Mouse (Mus musculus) thymus, adult 2 months (tissue): ENCODE results near the gene Prdm8. TPM values are rescaled to one million over a fixed set of nuclear protein-coding genes. Genes with fewer than 3 reads are reported as not detected.

ENCODE experiments used
- DNase-seq: peaks from one replicate; pipeline ENCODE4 v3.0.0; 2021
- H3K27ac ChIP-seq: fragments of 200-500 bp; 2 replicates; pipeline ENCODE4 v1.5.1; 2012; ENCODE audit warnings: low read length, control low read depth; ENCODE audit not compliant: control insufficient read depth, insufficient read depth
- H3K27me3 ChIP-seq: fragments of 200-500 bp; 2 replicates; pipeline ENCODE4 v1.6.1; 2012; ENCODE audit warnings: mild to moderate bottlenecking, low read length, moderate library complexity, mixed read lengths; ENCODE audit not compliant: control insufficient read depth, insufficient read depth
- H3K36me3 ChIP-seq: fragments of 200-500 bp; 2 replicates; pipeline ENCODE4 v1.6.1; 2012; ENCODE audit warnings: mild to moderate bottlenecking, low read length, moderate library complexity; ENCODE audit not compliant: control insufficient read depth, insufficient read depth
- H3K4me1 ChIP-seq: fragments of 200-500 bp; replicated peaks from 2 replicates; pipeline ENCODE4 v1.6.1; 2012; ENCODE audit warnings: low read length; ENCODE audit not compliant: control insufficient read depth, insufficient read depth
- H3K4me3 ChIP-seq: fragments of 200-500 bp; 2 replicates; pipeline ENCODE4 v1.5.1; 2012; ENCODE audit warnings: mild to moderate bottlenecking, low read length, control low read depth, moderate library complexity; ENCODE audit not compliant: control insufficient read depth, insufficient read depth
- CTCF ChIP-seq: fragments of 200-500 bp; IDR thresholded peaks from 2 replicates; pipeline ENCODE4 v1.5.1; 2012; ENCODE audit warnings: mild to moderate bottlenecking, control low read depth, low read length, moderate library complexity, borderline replicate concordance; ENCODE audit not compliant: control insufficient read depth, poor library complexity, insufficient read depth; ENCODE audit errors: extremely low read depth
- POLR2A ChIP-seq: fragments of 200-500 bp; IDR thresholded peaks from 2 replicates; pipeline ENCODE4 v1.6.1; 2012; ENCODE audit warnings: mild to moderate bottlenecking, low read length, control low read depth, moderate library complexity; ENCODE audit not compliant: control insufficient read depth, poor library complexity, insufficient read depth; ENCODE audit errors: extremely low read depth
- WGBS: fragments of 180-500 bp; shearing (Covaris S2); methylation state at CpG from one replicate; pipeline ENCODE4 v1.1.7; 2018; 5-methylcytosine and 5-hydroxymethylcytosine counted together
- polyA plus RNA-seq: library from polyadenylated mRNA; depleted of rRNA; stranded (reverse); fragments of >200 nt; gene quantifications from 2 replicates; pipeline ENCODE4 v1.2.3, GENCODE M21; 2012

Gene Prdm8
- polyA plus RNA-seq, 1 experiment: 0.09 TPM

DNA sequence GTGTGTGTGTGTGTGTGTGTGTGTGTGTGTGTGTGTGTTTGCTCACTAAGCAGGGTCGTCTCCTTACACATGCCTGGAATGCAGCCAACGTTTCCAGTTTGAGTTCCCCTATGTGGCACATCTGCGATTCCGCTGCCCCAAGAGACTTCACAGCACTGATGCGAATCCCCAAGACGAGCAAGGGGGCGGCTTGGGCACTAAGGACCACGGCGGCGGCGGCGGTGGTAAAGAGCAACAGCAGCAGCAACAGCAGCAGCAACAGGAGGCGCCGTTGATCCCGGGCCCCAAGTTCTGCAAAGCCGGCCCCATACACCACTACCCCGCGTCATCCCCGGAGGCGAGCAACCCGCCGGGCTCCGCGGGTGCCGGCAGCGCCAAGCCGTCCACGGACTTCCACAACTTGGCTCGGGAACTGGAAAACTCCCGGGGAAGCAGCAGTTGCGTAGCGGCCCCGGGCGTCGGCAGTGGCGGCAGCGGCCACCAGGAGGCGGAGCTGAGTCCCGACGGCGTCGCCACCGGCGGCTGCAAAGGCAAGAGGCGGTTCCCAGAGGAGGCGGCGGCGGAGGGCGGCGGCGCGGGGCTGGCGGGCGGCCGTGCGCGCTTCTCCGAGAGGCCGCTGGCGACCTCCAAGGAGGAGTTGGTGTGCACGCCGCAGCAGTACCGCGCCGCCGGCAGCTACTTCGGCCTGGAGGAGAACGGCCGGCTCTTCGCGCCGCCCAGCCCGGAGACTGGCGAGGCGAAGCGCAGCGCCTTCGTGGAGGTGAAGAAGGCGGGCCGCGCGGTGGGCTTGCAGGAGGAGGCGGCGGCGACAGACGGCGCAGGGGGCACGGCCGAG, 18.2 kb downstream of the Prdm8 start:
- H3K27ac ChIP-seq: no peak overlapping the region
- DNase-seq: peak; percentile 71
- no peaks in the 10 kb centered on the region for H3K36me3 ChIP-seq
- WGBS: 1% methylated on average over 89 of the region's 89 CpGs
- no peak for TF ChIP-seq POLR2A
- TF ChIP-seq CTCF: peak; percentile 99
- peaks cover 13% of the 10 kb centered on the region for H3K4me1 ChIP-seq
- peak overlapping the region; percentile 44 for H3K4me3 ChIP-seq
- H3K27me3 ChIP-seq: peaks cover 51% of the 10 kb centered on the region

DNA sequence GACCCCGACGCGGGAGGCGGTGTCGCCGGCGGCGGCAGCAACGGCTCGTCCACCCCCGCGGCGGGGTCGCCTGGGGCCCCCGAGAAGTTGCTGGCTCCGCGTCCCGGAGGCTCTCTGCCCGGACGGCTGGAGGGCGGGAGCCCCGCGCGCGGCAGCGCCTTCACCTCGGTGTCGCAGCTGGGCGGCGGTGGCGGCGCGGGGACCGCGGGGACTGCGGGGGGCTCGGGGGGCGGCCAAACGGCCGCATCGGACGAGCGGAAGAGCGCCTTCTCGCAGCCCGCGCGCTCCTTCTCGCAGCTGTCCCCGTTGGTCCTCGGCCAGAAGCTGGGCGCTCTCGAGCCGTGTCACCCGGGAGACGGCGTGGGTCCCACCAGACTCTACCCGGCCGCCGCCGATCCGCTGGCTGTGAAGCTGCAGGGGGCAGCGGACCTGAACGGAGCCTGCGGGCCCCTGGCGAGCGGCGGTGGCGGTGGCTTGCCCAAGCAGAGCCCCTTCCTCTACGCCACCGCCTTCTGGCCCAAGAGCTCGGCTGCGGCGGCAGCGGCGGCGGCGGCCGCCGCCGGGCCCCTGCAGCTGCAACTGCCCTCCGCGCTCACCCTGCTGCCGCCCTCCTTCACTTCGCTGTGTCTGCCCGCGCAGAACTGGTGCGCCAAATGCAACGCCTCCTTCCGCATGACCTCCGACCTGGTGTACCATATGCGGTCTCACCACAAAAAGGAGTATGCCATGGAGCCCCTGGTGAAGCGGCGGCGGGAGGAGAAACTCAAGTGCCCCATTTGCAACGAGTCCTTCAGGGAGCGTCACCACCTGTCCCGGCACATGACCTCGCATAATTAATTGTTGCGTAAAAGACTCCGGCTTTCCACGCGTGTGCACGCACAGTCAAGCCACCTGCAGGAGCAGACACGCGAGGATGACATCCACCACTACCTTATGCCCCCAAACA, 19.1 kb downstream of the Prdm8 start:
- 1% methylated on average over 95 of the region's 106 CpGs for WGBS
- TF ChIP-seq POLR2A (no peak), CTCF (no peak)
- DNase-seq: no peak

DNA sequence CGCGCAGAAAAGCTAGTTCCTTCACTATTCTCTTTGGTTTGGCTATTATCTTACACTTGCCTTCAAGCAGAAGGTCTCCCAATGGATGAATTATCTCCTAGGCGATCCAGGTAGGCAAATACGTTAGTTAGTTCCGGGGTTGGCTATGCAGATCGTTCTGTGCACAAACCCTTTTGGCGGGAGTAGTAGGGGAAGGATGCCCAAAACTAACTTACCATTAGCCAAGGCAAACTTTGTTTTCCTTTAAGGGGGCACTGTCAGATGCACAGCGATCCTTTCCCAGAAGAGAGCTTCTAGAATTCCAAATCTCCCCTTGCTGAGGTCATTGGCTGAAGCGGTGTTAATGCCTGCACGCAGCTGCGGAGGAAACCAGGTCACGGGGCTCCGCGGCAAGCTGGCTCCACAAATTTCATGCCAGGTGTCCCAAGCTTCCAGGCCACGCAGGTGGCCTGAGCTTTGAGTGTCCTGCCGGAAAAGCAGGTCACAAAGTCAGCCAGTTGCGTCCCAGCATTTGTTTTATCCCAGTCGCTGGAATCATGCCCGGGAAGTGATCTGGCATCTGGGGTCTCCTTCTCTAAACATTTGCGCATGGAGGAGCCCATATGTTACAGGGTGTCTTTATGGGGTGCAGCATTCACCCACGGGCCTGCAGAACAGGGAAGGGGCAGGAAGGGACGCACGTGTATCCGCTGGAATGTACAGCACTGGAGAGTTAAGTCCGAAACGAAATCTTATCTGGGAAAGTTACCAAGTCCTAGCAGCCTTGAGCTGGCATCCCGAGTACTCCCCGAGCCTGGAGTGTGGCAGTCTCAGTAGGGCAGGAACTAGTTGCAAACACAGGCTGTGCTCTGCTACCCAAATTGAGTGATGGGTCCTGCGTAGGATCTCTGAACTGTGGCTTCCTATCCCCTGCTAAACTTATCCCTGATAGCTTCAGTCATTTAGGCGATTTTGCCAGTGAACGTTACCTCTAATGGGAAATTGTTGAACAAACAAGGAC, 22.5 kb downstream of the Prdm8 start:
- H3K4me3 ChIP-seq: no peak overlapping the region
- peaks cover 24% of the 10 kb centered on the region for H3K27me3 ChIP-seq
- no peak overlapping the region for H3K27ac ChIP-seq
- no peaks in the 10 kb centered on the region for H3K36me3 ChIP-seq
- 12% methylated on average over 31 of the region's 31 CpGs for WGBS
- peaks cover 13% of the 10 kb centered on the region for H3K4me1 ChIP-seq
- TF ChIP-seq POLR2A: no peak
- DNase-seq: no peak

More for the DNA sequence above, 19.1 kb downstream of the Prdm8 start:
- no peak overlapping the region for H3K27ac ChIP-seq
- H3K4me3 ChIP-seq: peak overlapping the region; percentile 44
- H3K27me3 ChIP-seq: peaks cover 47% of the 10 kb centered on the region
- H3K36me3 ChIP-seq: no peaks in the 10 kb centered on the region
- H3K4me1 ChIP-seq: peaks cover 13% of the 10 kb centered on the region

DNA sequence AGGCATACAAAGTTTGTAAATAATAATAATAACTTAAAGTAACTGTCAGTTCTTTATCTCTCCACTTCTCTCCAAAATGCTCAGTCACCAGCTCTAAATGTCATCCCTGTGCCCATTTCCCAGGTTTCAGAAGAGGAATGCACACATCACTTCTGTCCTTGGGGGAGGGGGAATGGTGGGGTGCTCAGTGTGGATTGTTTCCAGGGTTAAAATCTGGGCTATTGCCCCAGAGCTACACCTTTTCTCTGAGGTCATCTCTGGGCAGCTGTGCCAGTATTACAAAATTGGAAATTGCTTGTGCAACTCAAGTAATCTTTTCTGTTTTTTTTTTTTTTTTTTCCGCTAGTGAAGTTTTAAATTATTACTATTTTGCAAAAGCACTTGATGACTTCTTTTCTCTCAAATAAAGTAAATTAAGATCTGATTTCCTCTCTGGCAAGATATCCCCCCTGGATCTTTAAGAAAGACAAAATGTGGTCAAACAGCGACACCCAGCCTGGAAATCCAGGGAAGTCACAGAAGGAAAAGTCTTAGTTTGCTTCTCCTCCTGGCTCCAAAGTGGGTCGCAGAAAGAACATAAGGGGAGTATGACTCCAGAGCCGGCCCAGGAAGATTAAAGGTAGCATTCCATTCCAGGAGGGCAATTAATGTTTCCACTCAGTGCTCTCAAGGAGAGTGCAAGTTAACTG, 25.4 kb downstream of the Prdm8 start:
- Histone ChIP-seq H3K27ac (no peak overlapping the region), H3K36me3 (no peaks in the 10 kb centered on the region), H3K27me3 (0 out of 2 replicates have a peak, but pooled peaks cover 5% of the 10 kb centered on the region), H3K4me3 (no peak overlapping the region), H3K4me1 (no peaks in the 10 kb centered on the region)
- no peak for DNase-seq
- TF ChIP-seq CTCF (no peak), POLR2A (no peak)
- 66% methylated on average over 4 of the region's 4 CpGs for WGBS

DNA sequence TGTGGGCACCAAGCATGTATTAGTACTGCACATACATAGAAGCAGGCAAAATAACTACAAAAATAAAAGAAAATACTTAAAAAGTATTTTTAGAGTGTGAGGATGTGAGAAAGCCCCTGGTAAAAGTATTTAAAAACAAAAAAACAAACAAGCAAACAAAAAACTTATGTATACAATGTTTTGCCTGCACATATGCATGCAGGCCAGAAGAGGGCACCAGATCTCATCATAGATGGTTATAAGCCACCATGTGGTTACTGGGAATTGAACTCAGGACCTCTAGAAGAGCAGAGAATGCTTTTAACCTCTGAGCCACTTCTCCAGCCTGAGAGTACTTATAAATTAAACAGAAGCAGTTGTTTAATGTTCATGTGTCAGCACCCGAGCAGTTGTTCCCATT, 28.0 kb downstream of the Prdm8 start:
- H3K27ac ChIP-seq: no peak overlapping the region
- DNase-seq: no peak
- 97% methylated on average over 1 of the region's 1 CpGs for WGBS
- no peaks in the 10 kb centered on the region for H3K36me3 ChIP-seq
- H3K4me3 ChIP-seq: no peak overlapping the region
- no peaks in the 10 kb centered on the region for H3K27me3 ChIP-seq
- TF ChIP-seq CTCF: no peak
- no peak for TF ChIP-seq POLR2A
- no peaks in the 10 kb centered on the region for H3K4me1 ChIP-seq
